Mouse (Mus musculus): Measurements from ENCODE around the gene Gucy2d.

DNA sequence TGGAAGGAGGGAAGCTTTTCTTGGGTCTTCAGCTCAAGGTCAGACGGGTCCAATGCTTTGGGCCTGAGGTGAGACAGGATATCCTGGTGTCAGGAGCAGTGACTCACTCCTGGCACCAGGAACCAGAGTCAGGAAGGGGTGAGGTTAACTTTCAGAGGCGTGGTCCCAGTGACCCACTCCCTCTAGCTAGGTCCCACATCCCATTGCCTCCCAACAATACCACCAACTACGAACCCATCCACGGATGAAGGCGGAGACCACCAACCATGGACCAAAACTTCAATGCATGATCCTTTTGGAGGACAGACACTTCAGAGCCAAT, 8.1 kb downstream of the Gucy2d start:
- TF ChIP-seq CTCF (IDR thresholded peaks at IDR 0.05; ENCODE audit: low read depth) = no peak
- TF ChIP-seq EP300 (IDR thresholded peaks at IDR 0.05; ENCODE audit: low read depth) = no peak
